Mouse (Mus musculus) olfactory bulb, adult 2 months (tissue): Measurements from ENCODE around the gene Magi3.

Source experiments
- CTCF ChIP-seq: fragments of 200-500 bp; IDR thresholded peaks from 2 replicates; pipeline ENCODE4 v1.5.1; 2012; ENCODE audit warnings: low read depth, mild to moderate bottlenecking, low read length, moderate library complexity; ENCODE audit not compliant: insufficient read depth
- POLR2A ChIP-seq: fragments of 200-500 bp; IDR thresholded peaks from 2 replicates; pipeline ENCODE4 v1.6.1; 2012; ENCODE audit warnings: mild to moderate bottlenecking, low read depth, low read length, moderate library complexity; ENCODE audit not compliant: insufficient read depth

DNA sequence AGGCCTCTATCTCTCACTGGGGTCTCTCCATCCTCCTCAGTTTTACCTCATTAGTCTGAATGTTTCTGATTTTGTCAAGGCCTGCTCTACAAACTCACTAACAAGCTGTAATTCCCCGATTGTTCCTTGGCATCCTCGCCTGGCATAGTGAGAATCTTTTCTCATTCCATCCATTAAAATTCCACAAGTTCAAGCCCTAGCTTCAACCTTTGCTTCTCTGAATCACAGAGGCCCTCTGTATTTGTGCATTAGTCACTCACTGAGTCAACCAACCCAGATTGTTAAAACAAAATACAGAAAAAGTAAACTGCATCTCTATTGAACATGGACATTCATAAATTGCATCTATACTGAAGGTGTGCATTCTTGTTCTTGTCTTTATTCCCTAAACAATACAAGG lies 19.2 kb upstream of the Magi3 start:
- TF ChIP-seq CTCF (no peak), POLR2A (no peak)
